Mouse (Mus musculus) midbrain, embryonic 13.5 days (tissue): ENCODE results near the gene Cox11. TPM values are rescaled to one million over a fixed set of nuclear protein-coding genes. Genes with fewer than 3 reads are reported as not detected.

Experiments used
- ATAC-seq: fragments of 200-750 bp; cut with Nextera tagmentation; 2 replicates; pipeline ENCODE4 v1.8.0; 2017; ENCODE audit warnings: mild to moderate bottlenecking, moderate TSS enrichment, moderate library complexity
- H3K27ac ChIP-seq: fragments of 300-500 bp; sonication (generic); 2 replicates; pipeline ENCODE4 v1.5.1; 2015; ENCODE audit warnings: inconsistent platforms, mild to moderate bottlenecking, moderate library complexity
- H3K27me3 ChIP-seq: fragments of 300-500 bp; sonication (generic); 2 replicates; pipeline ENCODE4 v1.6.1; 2015; ENCODE audit warnings: mild to moderate bottlenecking, inconsistent platforms
- H3K36me3 ChIP-seq: fragments of 300-500 bp; sonication (generic); 2 replicates; pipeline ENCODE4 v1.6.1; 2015; ENCODE audit warnings: mild to moderate bottlenecking, inconsistent platforms
- H3K4me1 ChIP-seq: fragments of 300-500 bp; sonication (generic); replicated peaks from 2 replicates; pipeline ENCODE4 v1.6.1; 2015; ENCODE audit warnings: inconsistent platforms
- H3K4me2 ChIP-seq: fragments of 300-500 bp; sonication (generic); replicated peaks from 2 replicates; pipeline ENCODE4 v1.6.1; 2015; ENCODE audit warnings: moderate library complexity, mild to moderate bottlenecking, inconsistent platforms
- H3K4me3 ChIP-seq: fragments of 300-500 bp; sonication (generic); replicated peaks from 2 replicates; pipeline ENCODE4 v1.5.1; 2015; ENCODE audit warnings: mild to moderate bottlenecking, inconsistent platforms
- H3K9ac ChIP-seq: fragments of 300-500 bp; sonication (generic); replicated peaks from 2 replicates; pipeline ENCODE4 v1.6.1; 2015; ENCODE audit warnings: mild to moderate bottlenecking, inconsistent platforms
- H3K9me3 ChIP-seq: fragments of 300-500 bp; sonication (generic); 2 replicates; pipeline ENCODE4 v1.6.1; 2016; ENCODE audit warnings: mild to moderate bottlenecking, inconsistent platforms
- WGBS: fragments of 180-500 bp; shearing (Covaris S2); methylation state at CpG from one replicate; pipeline ENCODE4 v1.1.7; 2015; 5-methylcytosine and 5-hydroxymethylcytosine counted together
- polyA plus RNA-seq: library from polyadenylated mRNA; unstranded; fragments of >200 nt; fragmentation: Nextera tagmentation; extraction: Ambion mirVana; gene quantifications from 2 replicates; pipeline ENCODE4 v1.2.1, GENCODE M21; 2015

Cox11 gene
- polyA plus RNA-seq, 1 experiment from 2014 or later: 36.7 TPM

- ATAC-seq: peak; percentile 91
- Histone ChIP-seq H3K9ac (peak within 1 kb of the TSS; percentile 64), H3K36me3 (no peaks in the 10 kb centered on the region), H3K4me3 (peak within 1 kb of the TSS; percentile 47), H3K9me3 (no peaks in the 10 kb centered on the region), H3K4me1 (peaks cover 11% of the 10 kb centered on the region), H3K27me3 (peaks cover 24% of the 10 kb centered on the region), H3K4me2 (peak within 1 kb of the TSS; percentile 81), H3K27ac (0 out of 2 replicates have a peak within 1 kb of the TSS, but pooled peaks have one; percentile 20)
- 6% methylated on average over 44 of the region's 47 CpGs for WGBS
Measured at GRCm38 (mm10) chr11:90687460-90688416, 49.8 kb downstream of the Cox11 start, which contains the start of gene Tom1l1. TSS of gene Tom1l1 (minus strand) at chr11:90688366.

GRCm38 (mm10) chr11:90690361-90690760 is 52.4 kb downstream of the Cox11 start:
- Histone ChIP-seq H3K27me3 (peaks cover 24% of the 10 kb centered on the region), H3K4me2 (no peak overlapping the region), H3K36me3 (no peaks in the 10 kb centered on the region), H3K9me3 (no peaks in the 10 kb centered on the region), H3K27ac (no peak overlapping the region), H3K9ac (no peak overlapping the region), H3K4me3 (no peak overlapping the region), H3K4me1 (peaks cover 11% of the 10 kb centered on the region)
- no peak for ATAC-seq
- 37% methylated on average over 6 of the region's 6 CpGs for WGBS

DNA sequence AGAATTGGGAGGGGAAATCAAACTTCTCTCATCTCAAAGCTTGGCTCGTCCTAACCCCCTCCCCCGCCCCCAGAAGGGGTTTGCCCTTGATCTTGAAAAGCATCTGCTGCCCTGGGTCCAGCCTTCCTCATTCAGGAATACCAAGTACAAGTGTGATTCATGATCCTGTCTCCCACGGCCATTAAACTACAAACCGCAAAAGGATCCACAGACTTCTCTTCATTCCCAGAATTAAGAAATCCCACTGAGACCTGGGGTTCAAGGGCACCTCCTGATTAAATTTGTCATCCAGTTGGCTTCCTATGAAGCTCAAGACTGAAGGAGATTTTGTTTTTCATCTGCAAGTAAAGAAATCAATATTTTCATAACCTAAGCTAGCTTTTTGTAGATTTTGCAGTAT is 56.2 kb downstream of the Cox11 start:
- H3K36me3 ChIP-seq: no peaks in the 10 kb centered on the region
- H3K4me1 ChIP-seq: 0 out of 2 replicates have a peak, but pooled peaks cover 2% of the 10 kb centered on the region
- 77% methylated on average over 4 of the region's 4 CpGs for WGBS
- no peak overlapping the region for H3K4me3 ChIP-seq
- H3K27ac ChIP-seq: no peak overlapping the region
- no peak overlapping the region for H3K9ac ChIP-seq
- ATAC-seq: no peak
- no peak overlapping the region for H3K4me2 ChIP-seq
- no peaks in the 10 kb centered on the region for H3K9me3 ChIP-seq
- peaks cover under 1% of the 10 kb centered on the region; the same call in 1 of the 2 replicates for H3K27me3 ChIP-seq

Other genes with a start within 250 kb of the Cox11 start
- gene Hlf, start 247.3 kb upstream of the Cox11 start, polyA plus RNA-seq: 4.1 and 4.4 TPM in 2 replicates
- gene Stxbp4, start 89 bp upstream of the Cox11 start, polyA plus RNA-seq: 28.5 and 31.4 TPM in 2 replicates
- gene Tom1l1, start 50.2 kb downstream of the Cox11 start, polyA plus RNA-seq: 12.8 and 13.1 TPM in 2 replicates